Mouse (Mus musculus) testis, postnatal 14 days (tissue): ENCODE measurements around the gene Gm5799.
"Not testable (repeated sequence)": the region's sequence is repeated elsewhere in the genome, so short reads cannot be mapped to it uniquely, and the experiment has no call there.

Source experiments
- DNase-seq: peaks from one replicate; pipeline ENCODE4 v3.0.0; 2021; ENCODE audit warnings: low spot score

The Gm5799 gene

DNA sequence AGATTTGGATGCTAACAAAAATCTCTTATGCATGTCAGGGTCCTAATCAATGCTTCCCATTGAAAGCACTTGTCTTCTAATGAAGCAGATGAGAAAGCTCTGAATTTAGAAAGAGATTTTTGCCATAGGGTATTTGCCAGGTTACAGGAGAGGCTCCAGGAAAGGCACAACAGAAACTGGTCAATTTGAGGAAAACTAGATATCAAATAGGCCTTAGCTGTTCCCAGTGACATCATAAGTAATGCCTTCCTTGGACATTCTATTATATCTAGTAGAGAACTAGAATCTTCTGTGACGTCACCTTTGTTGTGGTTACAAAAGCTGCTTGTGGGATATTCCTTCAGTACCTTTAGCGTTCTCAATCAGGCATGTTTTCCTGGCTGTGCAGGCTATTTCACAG, at the start of gene Gm5799:
Gm5799 (plus strand) TSS at position 301 of the 400 bp plus-strand sequence.
- DNase-seq: not testable (repeated sequence)

- DNase-seq: not testable (repeated sequence)
Measured at GRCm38 (mm10) chr14:43531052-43532010, 12.0 kb upstream of the Gm5799 start.

DNA sequence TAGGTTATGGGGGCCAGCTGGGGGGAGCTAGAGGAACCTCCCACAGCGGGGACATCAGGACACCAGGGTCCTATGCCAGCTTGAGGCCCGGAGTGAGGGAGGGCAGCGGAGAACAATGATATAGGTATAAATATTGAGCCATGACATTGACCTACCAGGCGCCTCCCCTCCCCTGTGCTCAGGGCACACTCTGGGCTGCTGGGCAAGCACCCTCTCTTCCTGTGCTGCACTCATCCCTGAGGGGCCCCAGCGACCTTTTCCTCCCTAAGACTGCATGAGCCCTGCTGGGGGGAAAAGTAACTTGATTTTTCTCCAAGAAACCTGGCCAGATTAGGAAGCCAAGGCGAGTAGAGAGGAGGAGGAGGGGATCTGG, 11.4 kb upstream of the Gm5799 start:
- DNase-seq: not testable (repeated sequence)

DNA sequence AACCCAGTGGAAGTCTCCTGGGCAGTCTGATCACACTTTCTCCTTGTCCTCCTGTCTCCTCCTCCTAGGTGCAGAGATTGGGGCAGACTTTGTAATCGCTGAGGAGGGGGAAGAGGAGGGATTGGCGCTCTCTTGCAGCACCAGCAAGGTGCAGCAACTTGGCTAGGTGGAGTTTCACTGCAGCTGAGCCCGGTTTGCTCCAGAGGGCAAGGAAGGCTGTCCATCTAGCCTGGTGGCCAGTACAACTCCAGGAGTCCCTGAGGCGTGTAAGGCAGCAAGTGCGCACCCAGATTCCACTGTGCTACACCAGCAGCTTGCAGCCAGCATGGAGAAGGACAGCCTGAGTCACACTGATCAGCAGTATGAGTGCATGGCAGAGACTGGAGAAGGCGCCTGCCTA, 11.0 kb upstream of the Gm5799 start:
- DNase-seq: not testable (repeated sequence)

DNA sequence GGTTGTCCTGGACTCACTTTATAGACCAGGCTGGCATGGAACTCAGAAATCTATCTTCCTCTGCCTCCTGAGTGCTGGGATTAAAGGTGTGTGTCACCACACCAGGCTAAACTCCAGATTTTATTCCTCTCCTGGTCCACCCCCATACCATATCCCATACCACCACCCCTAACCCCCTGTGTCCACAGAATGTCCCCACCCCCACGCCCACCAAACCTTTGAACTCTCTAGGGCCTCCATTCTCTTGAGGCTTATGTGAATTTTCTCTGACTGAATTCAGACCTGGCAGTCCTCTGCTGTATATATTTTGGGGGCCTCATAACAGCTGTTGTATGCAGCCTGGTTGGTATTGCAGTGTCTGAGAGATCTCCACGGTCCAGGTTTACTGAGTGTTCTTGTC, 5.2 kb upstream of the Gm5799 start:
- DNase-seq: not testable (repeated sequence)

- not testable (repeated sequence) for DNase-seq
Measured at GRCm38 (mm10) chr14:43546281-43546680, 2.9 kb downstream of the Gm5799 start.

DNA sequence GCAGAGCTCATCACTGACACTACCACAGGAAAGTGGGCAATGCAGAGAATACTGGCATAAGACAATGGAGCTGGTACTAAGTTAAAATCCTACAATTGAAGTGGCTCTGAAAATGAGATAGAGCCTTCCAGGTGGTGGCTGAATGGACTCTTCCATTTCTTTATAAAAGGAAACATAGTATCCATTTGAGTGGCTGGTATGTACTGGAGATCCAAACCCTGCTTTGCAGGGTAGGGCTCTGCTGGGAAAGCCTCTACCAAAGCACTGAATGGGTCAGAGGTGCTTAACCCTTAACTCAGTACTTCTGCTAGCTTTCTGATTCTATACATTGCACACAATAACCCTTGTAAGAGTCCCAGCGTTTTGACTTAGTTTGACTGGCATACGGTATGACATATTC, 8.9 kb downstream of the Gm5799 start:
- peak; percentile 60 for DNase-seq

GRCm38 (mm10) chr14:43577969-43578368, 34.6 kb downstream of the Gm5799 start:
- DNase-seq: not testable (repeated sequence)

GRCm38 (mm10) chr14:43579046-43579445, 35.7 kb downstream of the Gm5799 start, which contains the start of gene Gm17654:
TSS of gene Gm17654 (minus strand) at chr14:43579146.
- not testable (repeated sequence) for DNase-seq
